Mouse (Mus musculus) lung, postnatal 0 days (tissue): Measurements from ENCODE around the gene Pgrmc2.

ENCODE experiments used
- CTCF ChIP-seq: IDR thresholded peaks from 2 replicates; pipeline ENCODE4 v1.5.1; 2016; ENCODE audit warnings: antibody characterized with exemption, mild to moderate bottlenecking
- EP300 ChIP-seq: IDR thresholded peaks from 2 replicates; pipeline ENCODE4 v1.6.1; 2016; ENCODE audit warnings: antibody characterized with exemption, mild to moderate bottlenecking, control low read depth

DNA sequence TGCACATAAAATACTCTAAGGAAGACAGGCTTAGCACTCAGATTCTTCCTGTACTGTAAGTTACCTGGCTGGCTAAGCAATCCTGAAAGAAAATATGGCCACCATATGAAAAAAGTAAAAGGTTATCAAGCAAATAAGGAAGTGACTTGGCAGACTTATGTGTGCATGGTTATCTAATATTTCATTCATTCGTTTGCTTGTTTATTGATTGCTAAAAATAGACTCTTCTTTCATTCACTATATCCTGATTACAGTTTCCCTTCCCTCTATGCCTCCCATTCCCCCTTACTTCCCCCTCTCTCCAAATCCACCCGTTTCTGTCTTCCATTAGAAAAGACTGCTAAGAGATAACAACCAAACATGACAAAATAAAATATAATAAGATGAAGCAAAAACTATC is 8.0 kb upstream of the Pgrmc2 start:
- TF ChIP-seq CTCF = no peak
- TF ChIP-seq EP300 = no peak
